Mouse (Mus musculus) lung, postnatal 0 days (tissue): ENCODE results near the gene Nedd8.

Experiments
- CTCF ChIP-seq: IDR thresholded peaks from 2 replicates; pipeline ENCODE4 v1.5.1; 2016; ENCODE audit warnings: antibody characterized with exemption, mild to moderate bottlenecking
- EP300 ChIP-seq: IDR thresholded peaks from 2 replicates; pipeline ENCODE4 v1.6.1; 2016; ENCODE audit warnings: antibody characterized with exemption, mild to moderate bottlenecking, control low read depth

DNA sequence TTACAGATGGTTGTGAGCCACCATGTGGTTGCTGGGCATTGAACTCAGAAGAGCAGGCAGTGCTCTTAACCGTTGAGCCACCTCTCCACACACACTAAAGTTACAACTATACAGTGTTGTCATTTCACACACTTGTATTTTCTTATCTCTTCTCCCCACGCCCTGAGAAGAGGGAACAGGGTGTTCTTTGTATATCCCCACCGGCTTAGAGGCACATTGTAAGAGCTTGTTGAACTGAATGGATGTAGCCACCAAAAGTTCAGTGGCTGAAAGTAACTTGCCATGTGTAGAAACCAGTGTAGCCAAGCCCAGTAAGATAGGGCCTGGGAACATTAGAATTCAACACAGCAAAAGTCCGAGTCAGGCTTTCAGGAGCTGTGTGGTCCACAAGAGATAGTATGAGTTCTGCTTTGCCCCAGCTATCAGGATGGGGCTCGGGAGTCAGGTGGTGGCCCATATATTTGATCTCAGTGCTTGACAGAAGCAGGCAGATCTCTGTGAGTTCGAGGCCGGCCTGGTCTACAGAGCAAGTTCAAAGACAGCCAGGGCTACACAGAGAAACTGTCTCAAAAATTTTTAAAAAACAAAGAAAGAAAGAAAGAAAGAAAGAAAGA lies 57.3 kb downstream of the Nedd8 start:
- TF ChIP-seq CTCF = no peak
- TF ChIP-seq EP300 = peak; percentile 94
